Comparison of ENCODE assay signal across 14 mouse cellular contexts in genomic region chr2:167177231-167177641, GRCm38 (mm10). TPM values are rescaled to one million over a fixed set of nuclear protein-coding genes. Genes with fewer than 3 reads are reported as not detected.
DNase-seq lines count a peak whose midpoint lies in the region.
"Had no signal": no experiment of that assay in that cellular context is flagged by ENCODE, and none has a peak within 500 bp of the region (broad histone marks: within the 10 kb centered on the region; RNA-seq: fewer than 3 reads in every experiment).

No protein-coding gene starts in this region.

- DNase-seq in frontal cortex, adult 2 months (ENCODE audit: extremely low spot score in 1 of 2, low spot score in 1 of 2), result peak; percentile 55 to 82
- no peak for DNase-seq in frontal cortex, postnatal 10 days (ENCODE audit: low spot score in 2 of 2)
- peak; percentile 33 for DNase-seq in left cerebral cortex, adult 11 months (ENCODE audit: low spot score)
- no peak for DNase-seq in left cerebral cortex, postnatal 10 days (ENCODE audit: extremely low spot score in 1 of 2, low spot score in 2 of 2)
- DNase-seq in MEL-GATA-1-ER (ENCODE audit: extremely low read depth, low read depth), result peak; percentile 6
- DNase-seq in left cerebral cortex, postnatal 36 days (ENCODE audit: low spot score in 2 of 2), result peak; percentile 69 to 73
- DNase-seq in lung, postnatal 10 days, result no peak
- DNase-seq: adrenal gland, adult 8-10 months; cerebellum, adult 9-11 months; gastrocnemius, postnatal 25 days; kidney, adult 2 months; kidney, postnatal 10 days; liver, postnatal 0 days; midbrain, embryonic 14.5 days had no signal

- intact Hi-C loops in left cerebral cortex, postnatal 10 days (cut with DNase I), result no loop called here
- intact Hi-C loops in left cerebral cortex, postnatal 36 days (cut with DNase I), result no loop called here

RNA-seq across cellular contexts. Expression of gene Kcnb1, which starts 12.7 kb away (rescaled TPM):
- polyA plus RNA-seq in frontal cortex, adult 2 months (2012; rRNA removed), result 58.2 and 58.9 TPM in 2 replicates
- 10 to 100 TPM; 95.0 to 95.2 TPM for total RNA-seq in left cerebral cortex, postnatal 10 days (2021)
- total RNA-seq in left cerebral cortex, postnatal 36 days (2021), result 100 to 1,000 TPM; 217 to 219 TPM

Comparison
In these comparisons a context has a peak if more than half of its experiments do, and no peak if none do; other contexts are left out.
1. DNase-seq: peak in frontal cortex, adult 2 months (2 of 2), left cerebral cortex, adult 11 months (single experiment), MEL-GATA-1-ER (single experiment) and left cerebral cortex, postnatal 36 days (2 of 2); none in frontal cortex, postnatal 10 days (0 of 2), left cerebral cortex, postnatal 10 days (0 of 2) and lung, postnatal 10 days (single experiment).